Mouse (Mus musculus): ENCODE results near the gene Perp. TPM values are rescaled to one million over a fixed set of nuclear protein-coding genes. Genes with fewer than 3 reads are reported as not detected.

The Perp gene
- polyA plus RNA-seq, 1 experiment from 2014 or later = 1,093 TPM

GRCm38 (mm10) chr10:18859632-18860031 lies 14.8 kb downstream of the Perp start:
- peak; percentile 41 for DNase-seq (ENCODE audit: low spot score)
- TF ChIP-seq EP300 (optimal IDR thresholded peaks at IDR 0.05) (no peak), CTCF (IDR thresholded peaks at IDR 0.05; ENCODE audit: low read depth) (no peak)
- H3K4me1 ChIP-seq (replicated peaks; ENCODE audit: control insufficient read depth, insufficient read depth) = 0 out of 2 replicates have a peak, but pooled peaks cover 2% of the 10 kb centered on the region
- ATAC-seq (ENCODE audit: low FRiP score, low TSS enrichment) = peak; percentile 82
- no peak overlapping the region for H3K4me2 ChIP-seq (replicated peaks; ENCODE audit: low read depth)
- H3K9me3 ChIP-seq (ENCODE audit: control insufficient read depth, low read length) = no peaks in the 10 kb centered on the region
- WGBS = 38% methylated on average over 3 of the region's 3 CpGs
- no peaks in the 10 kb centered on the region for H3K27me3 ChIP-seq (ENCODE audit: control insufficient read depth, insufficient read depth, low read length)
- H3K4me3 ChIP-seq (ENCODE audit: low read depth, low read length) = no peak overlapping the region
- H3K27ac ChIP-seq (replicated peaks) = peak overlapping the region; percentile 49; the same call in 1 of the 2 replicates
- H3K36me3 ChIP-seq (ENCODE audit: control insufficient read depth, insufficient read depth, low read length) = no peaks in the 10 kb centered on the region
- H3K9ac ChIP-seq (ENCODE audit: low read length) = no peak overlapping the region

- Histone ChIP-seq H3K27ac (replicated peaks) (peak overlapping the region; percentile 74), H3K27me3 (ENCODE audit: control insufficient read depth, insufficient read depth, low read length) (no peaks in the 10 kb centered on the region), H3K4me3 (ENCODE audit: low read depth, low read length) (no peak overlapping the region), H3K9me3 (ENCODE audit: control insufficient read depth, low read length) (no peaks in the 10 kb centered on the region), H3K9ac (ENCODE audit: low read length) (no peak overlapping the region), H3K4me1 (replicated peaks; ENCODE audit: control insufficient read depth, insufficient read depth) (0 out of 2 replicates have a peak, but pooled peaks cover 2% of the 10 kb centered on the region), H3K4me2 (replicated peaks; ENCODE audit: low read depth) (no peak overlapping the region), H3K36me3 (ENCODE audit: control insufficient read depth, insufficient read depth, low read length) (no peaks in the 10 kb centered on the region)
- DNase-seq (ENCODE audit: low spot score) = no peak
- TF ChIP-seq EP300 (optimal IDR thresholded peaks at IDR 0.05) = no peak
- no peak for TF ChIP-seq CTCF (IDR thresholded peaks at IDR 0.05; ENCODE audit: low read depth)
- peak; percentile 30; the same call in 1 of the 2 replicates for ATAC-seq (ENCODE audit: low FRiP score, low TSS enrichment)
- 47% methylated on average over 5 of the region's 5 CpGs for WGBS
Observed at GRCm38 (mm10) chr10:18860119-18860824, 15.5 kb downstream of the Perp start.

- TF ChIP-seq EP300 (optimal IDR thresholded peaks at IDR 0.05) (no peak), CTCF (IDR thresholded peaks at IDR 0.05; ENCODE audit: low read depth) (no peak)
- H3K27ac ChIP-seq (replicated peaks) = peak overlapping the region; percentile 74
- 0 out of 2 replicates have a peak, but pooled peaks cover 2% of the 10 kb centered on the region for H3K4me1 ChIP-seq (replicated peaks; ENCODE audit: control insufficient read depth, insufficient read depth)
- H3K9ac ChIP-seq (ENCODE audit: low read length) = no peak overlapping the region
- H3K36me3 ChIP-seq (ENCODE audit: control insufficient read depth, insufficient read depth, low read length) = no peaks in the 10 kb centered on the region
- no peak overlapping the region for H3K4me3 ChIP-seq (ENCODE audit: low read depth, low read length)
- H3K4me2 ChIP-seq (replicated peaks; ENCODE audit: low read depth) = no peak overlapping the region
- 63% methylated on average over 11 of the region's 11 CpGs for WGBS
- no peak for DNase-seq (ENCODE audit: low spot score)
- no peaks in the 10 kb centered on the region for H3K9me3 ChIP-seq (ENCODE audit: control insufficient read depth, low read length)
- H3K27me3 ChIP-seq (ENCODE audit: control insufficient read depth, insufficient read depth, low read length) = no peaks in the 10 kb centered on the region
- peak; percentile 57; the same call in 1 of the 2 replicates for ATAC-seq (ENCODE audit: low FRiP score, low TSS enrichment)
Observed at GRCm38 (mm10) chr10:18860831-18861230, 16.0 kb downstream of the Perp start.

DNA sequence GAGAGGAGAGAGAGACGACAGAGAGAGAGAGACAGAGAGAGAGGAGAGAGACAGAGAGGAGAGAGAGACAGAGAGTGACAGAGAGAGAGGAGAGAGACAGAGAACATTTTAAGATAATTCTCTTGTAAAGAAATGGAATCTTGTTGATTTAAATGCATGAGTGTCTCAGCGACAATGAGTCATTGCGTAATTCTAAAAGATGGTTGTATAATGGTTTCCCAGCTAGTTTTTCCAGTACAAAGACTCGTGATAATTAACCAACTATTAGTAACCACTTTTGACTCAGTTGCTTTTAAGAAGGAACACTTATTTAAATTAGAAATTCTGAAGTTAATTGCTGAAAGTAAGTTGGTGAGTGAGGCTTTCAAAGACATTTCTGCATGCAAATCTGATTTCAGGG lies 16.6 kb downstream of the Perp start:
- H3K4me3 ChIP-seq (ENCODE audit: low read depth, low read length) = no peak overlapping the region
- TF ChIP-seq EP300 (optimal IDR thresholded peaks at IDR 0.05) = no peak
- no peak for TF ChIP-seq CTCF (IDR thresholded peaks at IDR 0.05; ENCODE audit: low read depth)
- no peaks in the 10 kb centered on the region for H3K36me3 ChIP-seq (ENCODE audit: control insufficient read depth, insufficient read depth, low read length)
- ATAC-seq (ENCODE audit: low FRiP score, low TSS enrichment) (no peak), DNase-seq (ENCODE audit: low spot score) (no peak)
- H3K27me3 ChIP-seq (ENCODE audit: control insufficient read depth, insufficient read depth, low read length) = no peaks in the 10 kb centered on the region
- H3K9ac ChIP-seq (ENCODE audit: low read length) = no peak overlapping the region
- WGBS = 63% methylated on average over 4 of the region's 4 CpGs
- H3K4me2 ChIP-seq (replicated peaks; ENCODE audit: low read depth) = no peak overlapping the region
- 0 out of 2 replicates have a peak overlapping the region, but pooled peaks have one; percentile 24 for H3K27ac ChIP-seq (replicated peaks)
- 0 out of 2 replicates have a peak, but pooled peaks cover 2% of the 10 kb centered on the region for H3K4me1 ChIP-seq (replicated peaks; ENCODE audit: control insufficient read depth, insufficient read depth)
- H3K9me3 ChIP-seq (ENCODE audit: control insufficient read depth, low read length) = no peaks in the 10 kb centered on the region

DNA sequence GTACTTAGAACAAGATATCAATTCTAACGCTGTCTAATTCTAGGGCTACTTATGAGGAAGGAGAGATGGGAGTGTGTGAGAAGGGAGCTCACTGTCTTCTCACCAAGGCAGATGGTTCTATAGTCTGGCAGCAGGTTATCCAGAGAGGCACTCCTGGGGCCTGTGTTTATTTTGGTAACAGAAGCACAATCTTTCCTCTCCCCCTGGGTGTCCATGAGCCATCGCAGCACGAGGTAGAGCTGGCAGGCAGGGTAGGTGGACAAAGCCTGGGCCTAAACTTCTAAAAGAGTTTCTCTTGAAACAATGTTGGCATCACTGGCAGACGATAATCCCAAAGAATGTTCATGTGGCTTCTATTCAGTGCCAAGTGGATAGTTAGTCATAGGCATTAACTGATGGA lies 18.5 kb downstream of the Perp start:
- Histone ChIP-seq H3K4me2 (replicated peaks; ENCODE audit: low read depth) (no peak overlapping the region), H3K9ac (ENCODE audit: low read length) (no peak overlapping the region), H3K9me3 (ENCODE audit: control insufficient read depth, low read length) (no peaks in the 10 kb centered on the region), H3K36me3 (ENCODE audit: control insufficient read depth, insufficient read depth, low read length) (no peaks in the 10 kb centered on the region), H3K4me3 (ENCODE audit: low read depth, low read length) (no peak overlapping the region), H3K27me3 (ENCODE audit: control insufficient read depth, insufficient read depth, low read length) (no peaks in the 10 kb centered on the region), H3K27ac (replicated peaks) (no peak overlapping the region), H3K4me1 (replicated peaks; ENCODE audit: control insufficient read depth, insufficient read depth) (0 out of 2 replicates have a peak, but pooled peaks cover 2% of the 10 kb centered on the region)
- 48% methylated on average over 4 of the region's 4 CpGs for WGBS
- ATAC-seq (ENCODE audit: low FRiP score, low TSS enrichment) (no peak), DNase-seq (ENCODE audit: low spot score) (no peak)
- no peak for TF ChIP-seq EP300 (optimal IDR thresholded peaks at IDR 0.05)
- no peak for TF ChIP-seq CTCF (IDR thresholded peaks at IDR 0.05; ENCODE audit: low read depth)

GRCm38 (mm10) chr10:18864753-18865152 lies 19.9 kb downstream of the Perp start:
- no peaks in the 10 kb centered on the region for H3K9me3 ChIP-seq (ENCODE audit: control insufficient read depth, low read length)
- ATAC-seq (ENCODE audit: low FRiP score, low TSS enrichment) (no peak), DNase-seq (ENCODE audit: low spot score) (no peak)
- H3K9ac ChIP-seq (ENCODE audit: low read length) = no peak overlapping the region
- WGBS = 62% methylated on average over 5 of the region's 5 CpGs
- H3K4me3 ChIP-seq (ENCODE audit: low read depth, low read length) = no peak overlapping the region
- no peak for TF ChIP-seq EP300 (optimal IDR thresholded peaks at IDR 0.05)
- TF ChIP-seq CTCF (IDR thresholded peaks at IDR 0.05; ENCODE audit: low read depth) = no peak
- no peaks in the 10 kb centered on the region for H3K27me3 ChIP-seq (ENCODE audit: control insufficient read depth, insufficient read depth, low read length)
- no peak overlapping the region for H3K27ac ChIP-seq (replicated peaks)
- H3K4me2 ChIP-seq (replicated peaks; ENCODE audit: low read depth) = no peak overlapping the region
- 0 out of 2 replicates have a peak, but pooled peaks cover under 1% of the 10 kb centered on the region for H3K4me1 ChIP-seq (replicated peaks; ENCODE audit: control insufficient read depth, insufficient read depth)
- H3K36me3 ChIP-seq (ENCODE audit: control insufficient read depth, insufficient read depth, low read length) = no peaks in the 10 kb centered on the region

Measured in stomach, postnatal 0 days (tissue).